Mouse (Mus musculus) heart, embryonic 13.5 days (tissue): ENCODE measurements around the gene Dbi. TPM values are rescaled to one million over a fixed set of nuclear protein-coding genes. Genes with fewer than 3 reads are reported as not detected.

Source experiments
- ATAC-seq: fragments of 200-750 bp; cut with Nextera tagmentation; 2 replicates; pipeline ENCODE4 v1.8.0; 2017; ENCODE audit warnings: moderate TSS enrichment; ENCODE audit not compliant: insufficient number of reproducible peaks, low FRiP score, low TSS enrichment; ENCODE audit errors: extremely low read depth
- H3K27ac ChIP-seq: fragments of 300-500 bp; sonication (generic); replicated peaks from 2 replicates; pipeline ENCODE4 v1.5.1; 2015; ENCODE audit warnings: moderate library complexity, mild to moderate bottlenecking, inconsistent platforms
- H3K27me3 ChIP-seq: fragments of 300-500 bp; sonication (generic); replicated peaks from 2 replicates; pipeline ENCODE4 v1.6.1; 2015; ENCODE audit warnings: mild to moderate bottlenecking, inconsistent platforms
- H3K36me3 ChIP-seq: fragments of 300-500 bp; sonication (generic); 2 replicates; pipeline ENCODE4 v1.6.1; 2015; ENCODE audit warnings: mild to moderate bottlenecking, inconsistent platforms
- H3K4me1 ChIP-seq: fragments of 300-500 bp; sonication (generic); 2 replicates; pipeline ENCODE4 v1.6.1; 2015; ENCODE audit warnings: inconsistent platforms
- H3K4me2 ChIP-seq: fragments of 300-500 bp; sonication (generic); 2 replicates; pipeline ENCODE4 v1.6.1; 2015; ENCODE audit warnings: inconsistent platforms, mild to moderate bottlenecking, moderate library complexity
- H3K4me3 ChIP-seq: fragments of 300-500 bp; sonication (generic); 2 replicates; pipeline ENCODE4 v1.5.1; 2015; ENCODE audit warnings: moderate library complexity, mild to moderate bottlenecking, inconsistent platforms
- H3K9ac ChIP-seq: fragments of 300-500 bp; sonication (generic); 2 replicates; pipeline ENCODE4 v1.6.1; 2015; ENCODE audit warnings: inconsistent platforms, mild to moderate bottlenecking, moderate library complexity
- H3K9me3 ChIP-seq: fragments of 300-500 bp; sonication (generic); 2 replicates; pipeline ENCODE4 v1.6.1; 2016; ENCODE audit warnings: inconsistent platforms
- WGBS: fragments of 180-500 bp; shearing (Covaris S2); methylation state at CpG from one replicate; pipeline ENCODE4 v1.1.7; 2015; ENCODE audit warnings: mixed read lengths; 5-methylcytosine and 5-hydroxymethylcytosine counted together
- polyA plus RNA-seq: library from polyadenylated mRNA; unstranded; fragments of >200 nt; fragmentation: Nextera tagmentation; extraction: Ambion mirVana; gene quantifications from 2 replicates; pipeline ENCODE4 v1.2.1, GENCODE M21; 2015

Dbi gene
- polyA plus RNA-seq, 1 experiment from 2014 or later, result 621 TPM

DNA sequence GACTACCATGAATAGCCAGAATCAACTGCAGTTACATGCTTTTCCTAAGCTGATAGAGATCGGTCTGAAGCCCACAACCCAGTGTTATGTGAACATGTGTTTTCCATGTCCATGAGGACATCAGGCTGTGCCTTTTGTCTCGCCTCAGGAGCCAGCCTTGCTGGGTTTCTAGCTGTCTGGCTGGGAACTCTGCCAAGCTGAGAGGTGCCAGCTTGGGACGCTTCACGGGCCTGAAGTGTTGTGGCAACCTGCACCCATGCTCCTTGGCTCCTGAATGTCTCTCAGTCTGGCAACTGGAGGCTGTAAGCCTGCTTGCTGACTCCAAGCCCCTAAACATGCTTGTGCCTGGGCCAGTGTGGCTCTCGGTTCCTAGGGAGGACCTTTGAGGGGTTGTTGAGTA, 21.7 kb upstream of the Dbi start:
- WGBS, result 53% methylated on average over 5 of the region's 5 CpGs
- Histone ChIP-seq H3K27ac (no peak overlapping the region), H3K4me1 (peaks cover 7% of the 10 kb centered on the region; the same call in 1 of the 2 replicates), H3K4me3 (no peak overlapping the region), H3K4me2 (no peak overlapping the region), H3K9ac (no peak overlapping the region), H3K27me3 (0 out of 2 replicates have a peak, but pooled peaks cover 4% of the 10 kb centered on the region), H3K9me3 (no peaks in the 10 kb centered on the region), H3K36me3 (no peaks in the 10 kb centered on the region)
- no peak for ATAC-seq

GRCm38 (mm10) chr1:120140144-120140693, 19.3 kb upstream of the Dbi start:
- H3K27ac ChIP-seq, result no peak overlapping the region
- no peak overlapping the region for H3K4me3 ChIP-seq
- no peaks in the 10 kb centered on the region for H3K9me3 ChIP-seq
- H3K4me1 ChIP-seq, result peaks cover 21% of the 10 kb centered on the region
- no peaks in the 10 kb centered on the region for H3K36me3 ChIP-seq
- no peak for ATAC-seq
- H3K4me2 ChIP-seq, result no peak overlapping the region
- 0 out of 2 replicates have a peak, but pooled peaks cover 4% of the 10 kb centered on the region for H3K27me3 ChIP-seq
- 83% methylated on average over 9 of the region's 9 CpGs for WGBS
- no peak overlapping the region for H3K9ac ChIP-seq

DNA sequence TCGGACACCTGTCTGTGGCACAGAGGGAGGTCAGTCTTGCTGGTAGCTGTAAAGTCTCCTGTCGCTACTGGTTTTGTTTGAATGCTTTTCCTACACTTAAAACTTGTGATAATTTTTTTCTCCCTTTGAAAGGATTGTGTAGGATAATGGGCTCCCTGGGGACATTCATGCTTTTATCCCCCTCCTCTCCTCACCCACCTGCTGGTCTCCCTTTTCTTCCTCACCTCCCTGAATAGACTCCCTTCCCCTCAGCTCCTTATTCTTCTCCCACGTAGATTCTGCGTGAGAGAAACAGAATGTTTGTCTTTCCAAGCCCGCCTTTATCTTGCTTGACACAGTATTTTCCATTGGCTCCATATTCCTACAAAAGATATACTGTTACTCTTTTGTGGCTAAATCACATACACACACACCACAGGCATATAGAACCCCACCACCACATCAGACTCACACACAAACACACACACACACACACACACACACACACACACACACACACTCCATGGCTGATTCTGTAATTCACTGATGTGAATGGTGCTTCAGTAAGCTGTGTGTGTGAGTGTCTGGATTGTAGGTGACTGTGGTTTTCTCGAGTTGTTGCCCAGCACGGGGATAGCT, 18.2 kb upstream of the Dbi start:
- ATAC-seq, result no peak
- H3K9me3 ChIP-seq, result no peaks in the 10 kb centered on the region
- 0 out of 2 replicates have a peak, but pooled peaks cover 4% of the 10 kb centered on the region for H3K27me3 ChIP-seq
- no peak overlapping the region for H3K4me2 ChIP-seq
- no peak overlapping the region for H3K9ac ChIP-seq
- H3K27ac ChIP-seq, result no peak overlapping the region
- 43% methylated on average over 7 of the region's 7 CpGs for WGBS
- H3K4me1 ChIP-seq, result peaks cover 21% of the 10 kb centered on the region
- no peaks in the 10 kb centered on the region for H3K36me3 ChIP-seq
- H3K4me3 ChIP-seq, result no peak overlapping the region

- no peaks in the 10 kb centered on the region for H3K36me3 ChIP-seq
- no peak for ATAC-seq
- no peaks in the 10 kb centered on the region for H3K27me3 ChIP-seq
Measured at GRCm38 (mm10) chr1:120135934-120136786, 15.3 kb upstream of the Dbi start.

GRCm38 (mm10) chr1:120132376-120132775, 11.5 kb upstream of the Dbi start:
- no peak for ATAC-seq
- H3K4me3 ChIP-seq, result no peak overlapping the region
- H3K9me3 ChIP-seq, result no peaks in the 10 kb centered on the region
- peaks cover 14% of the 10 kb centered on the region for H3K4me1 ChIP-seq
- WGBS, result 78% methylated on average over 1 of the region's 1 CpGs
- H3K27me3 ChIP-seq, result no peaks in the 10 kb centered on the region
- no peak overlapping the region for H3K4me2 ChIP-seq
- H3K9ac ChIP-seq, result no peak overlapping the region
- no peak overlapping the region for H3K27ac ChIP-seq
- H3K36me3 ChIP-seq, result no peaks in the 10 kb centered on the region

More at GRCm38 (mm10) chr1:120135934-120136786, 15.3 kb upstream of the Dbi start:
- no peak overlapping the region for H3K4me2 ChIP-seq
- H3K27ac ChIP-seq, result 0 out of 2 replicates have a peak overlapping the region, but pooled peaks have one; percentile 20
- 71% methylated on average over 7 of the region's 7 CpGs for WGBS
- no peak overlapping the region for H3K4me3 ChIP-seq
- peaks cover 14% of the 10 kb centered on the region for H3K4me1 ChIP-seq
- H3K9ac ChIP-seq, result no peak overlapping the region
- no peaks in the 10 kb centered on the region for H3K9me3 ChIP-seq

- no peaks in the 10 kb centered on the region for H3K36me3 ChIP-seq
- no peak overlapping the region for H3K4me3 ChIP-seq
- H3K4me2 ChIP-seq, result no peak overlapping the region
- H3K27me3 ChIP-seq, result no peaks in the 10 kb centered on the region
- peaks cover 21% of the 10 kb centered on the region for H3K4me1 ChIP-seq
- no peak overlapping the region for H3K27ac ChIP-seq
- no peak for ATAC-seq
- H3K9me3 ChIP-seq, result no peaks in the 10 kb centered on the region
- no peak overlapping the region for H3K9ac ChIP-seq
- 62% methylated on average over 9 of the region's 9 CpGs for WGBS
Measured at GRCm38 (mm10) chr1:120126318-120126717, 5.4 kb upstream of the Dbi start.

GRCm38 (mm10) chr1:120125471-120125870, 4.6 kb upstream of the Dbi start:
- no peaks in the 10 kb centered on the region for H3K36me3 ChIP-seq
- ATAC-seq, result no peak
- H3K4me2 ChIP-seq, result no peak overlapping the region
- H3K27ac ChIP-seq, result no peak overlapping the region
- H3K9ac ChIP-seq, result no peak overlapping the region
- H3K4me1 ChIP-seq, result peaks cover 21% of the 10 kb centered on the region
- no peaks in the 10 kb centered on the region for H3K27me3 ChIP-seq
- H3K4me3 ChIP-seq, result no peak overlapping the region
- 55% methylated on average over 6 of the region's 6 CpGs for WGBS
- no peaks in the 10 kb centered on the region for H3K9me3 ChIP-seq

GRCm38 (mm10) chr1:120124839-120125238, 4.0 kb upstream of the Dbi start:
- H3K4me1 ChIP-seq, result peaks cover 25% of the 10 kb centered on the region

GRCm38 (mm10) chr1:120122634-120123383, 1.9 kb upstream of the Dbi start:
- no peak overlapping the region for H3K4me2 ChIP-seq
- no peak overlapping the region for H3K9ac ChIP-seq
- H3K27ac ChIP-seq, result no peak overlapping the region
- peaks cover 46% of the 10 kb centered on the region for H3K4me1 ChIP-seq
- H3K4me3 ChIP-seq, result no peak overlapping the region
- H3K27me3 ChIP-seq, result no peaks in the 10 kb centered on the region
- no peak for ATAC-seq
- WGBS, result 86% methylated on average over 8 of the region's 8 CpGs
- H3K36me3 ChIP-seq, result peaks cover 18% of the 10 kb centered on the region
- H3K9me3 ChIP-seq, result no peaks in the 10 kb centered on the region

More at GRCm38 (mm10) chr1:120124839-120125238, 4.0 kb upstream of the Dbi start:
- no peak for ATAC-seq
- Histone ChIP-seq H3K27me3 (no peaks in the 10 kb centered on the region), H3K4me3 (no peak overlapping the region), H3K27ac (no peak overlapping the region), H3K9me3 (no peaks in the 10 kb centered on the region), H3K9ac (no peak overlapping the region), H3K36me3 (no peaks in the 10 kb centered on the region), H3K4me2 (no peak overlapping the region)
- 57% methylated on average over 4 of the region's 4 CpGs for WGBS

- no peak for ATAC-seq
Measured at GRCm38 (mm10) chr1:120121930-120122530, 1.2 kb upstream of the Dbi start.

More at GRCm38 (mm10) chr1:120121930-120122530, 1.2 kb upstream of the Dbi start:
- Histone ChIP-seq H3K36me3 (peaks cover 26% of the 10 kb centered on the region), H3K4me3 (peak overlapping the region; percentile 67), H3K9ac (peak overlapping the region; percentile 80), H3K9me3 (no peaks in the 10 kb centered on the region), H3K4me1 (peaks cover 53% of the 10 kb centered on the region), H3K27ac (peak overlapping the region; percentile 94), H3K4me2 (peak overlapping the region; percentile 83), H3K27me3 (no peaks in the 10 kb centered on the region)
- 87% methylated on average over 9 of the region's 9 CpGs for WGBS
